Mouse (Mus musculus) c-Kit-negative CD71-positive TER-119-positive erythroid progenitor cells, embryonic 14.5 days (primary cell): ENCODE data around the gene Prkag3.

Experiments
- DNase-seq: peaks from one replicate; pipeline ENCODE4 v3.0.0-alpha.2; 2013; ENCODE audit warnings: low read depth, low spot score

The Prkag3 gene

GRCm38 (mm10) chr1:74748643-74749271, at the start of gene Prkag3:
Gene Prkag3 (minus strand): TSS chr1:74749221.
- DNase-seq, result no peak

GRCm38 (mm10) chr1:74797459-74797858, 48.4 kb upstream of the Prkag3 start:
- DNase-seq, result no peak

GRCm38 (mm10) chr1:74795145-74795529, 46.1 kb upstream of the Prkag3 start:
- no peak for DNase-seq

GRCm38 (mm10) chr1:74794487-74795144, 45.6 kb upstream of the Prkag3 start:
- DNase-seq, result no peak

- DNase-seq, result no peak
Measured at GRCm38 (mm10) chr1:74792831-74793660, 44.0 kb upstream of the Prkag3 start.

- DNase-seq, result no peak
Measured at GRCm38 (mm10) chr1:74791249-74791648, 42.2 kb upstream of the Prkag3 start, which contains the start of gene Wnt10a. Gene Wnt10a (plus strand): TSS chr1:74791516.

GRCm38 (mm10) chr1:74790095-74790494, 41.1 kb upstream of the Prkag3 start:
- no peak for DNase-seq

GRCm38 (mm10) chr1:74788603-74789176, 39.7 kb upstream of the Prkag3 start:
- no peak for DNase-seq

- DNase-seq, result peak; percentile 30
Measured at GRCm38 (mm10) chr1:74787846-74788245, 38.8 kb upstream of the Prkag3 start.

- no peak for DNase-seq
Measured at GRCm38 (mm10) chr1:74784041-74784759, 35.2 kb upstream of the Prkag3 start.

- no peak for DNase-seq
Measured at GRCm38 (mm10) chr1:74783554-74783953, 34.5 kb upstream of the Prkag3 start.

- DNase-seq, result no peak
Measured at GRCm38 (mm10) chr1:74782045-74782444, 33.0 kb upstream of the Prkag3 start.

GRCm38 (mm10) chr1:74778934-74779486, 30.0 kb upstream of the Prkag3 start:
- DNase-seq, result no peak

- no peak for DNase-seq
Measured at GRCm38 (mm10) chr1:74775816-74776215, 26.8 kb upstream of the Prkag3 start.

- DNase-seq, result no peak
Measured at GRCm38 (mm10) chr1:74774062-74774461, 25.0 kb upstream of the Prkag3 start.

GRCm38 (mm10) chr1:74773136-74773535, 24.1 kb upstream of the Prkag3 start:
- no peak for DNase-seq

GRCm38 (mm10) chr1:74771931-74772620, 23.1 kb upstream of the Prkag3 start:
- no peak for DNase-seq

- DNase-seq, result no peak
Measured at GRCm38 (mm10) chr1:74771845-74771930, 22.7 kb upstream of the Prkag3 start, which contains the start of gene Wnt6. Gene Wnt6 (plus strand): TSS chr1:74771892.

- DNase-seq, result no peak
Measured at GRCm38 (mm10) chr1:74771467-74771844, 22.4 kb upstream of the Prkag3 start.

- no peak for DNase-seq
Measured at GRCm38 (mm10) chr1:74770727-74771466, 21.9 kb upstream of the Prkag3 start.
